Mouse (Mus musculus) liver, embryonic 16.5 days (tissue): ENCODE results near the gene Dact2. TPM values are rescaled to one million over a fixed set of nuclear protein-coding genes. Genes with fewer than 3 reads are reported as not detected.

Experiments
- ATAC-seq: fragments of 200-750 bp; cut with Nextera tagmentation; 2 replicates; pipeline ENCODE4 v1.8.0; 2017; ENCODE audit warnings: low read depth, mild to moderate bottlenecking, moderate number of reproducible peaks, moderate library complexity
- H3K27ac ChIP-seq: fragments of 300-500 bp; sonication (generic); 2 replicates; pipeline ENCODE4 v1.5.1; 2014; ENCODE audit warnings: mild to moderate bottlenecking, low read length
- H3K27me3 ChIP-seq: fragments of 300-500 bp; sonication (generic); 2 replicates; pipeline ENCODE4 v1.6.1; 2014; ENCODE audit warnings: low read depth, low read length, mixed read lengths; ENCODE audit not compliant: control insufficient read depth, insufficient read depth
- H3K36me3 ChIP-seq: fragments of 300-500 bp; sonication (generic); 2 replicates; pipeline ENCODE4 v1.6.1; 2014; ENCODE audit warnings: mild to moderate bottlenecking; ENCODE audit not compliant: control insufficient read depth, insufficient read depth
- H3K4me1 ChIP-seq: fragments of 300-500 bp; sonication (generic); 2 replicates; pipeline ENCODE4 v1.6.1; 2014; ENCODE audit warnings: low read depth, low read length, mixed read lengths; ENCODE audit not compliant: control insufficient read depth
- H3K4me2 ChIP-seq: fragments of 300-500 bp; sonication (generic); 2 replicates; pipeline ENCODE4 v1.6.1; 2014; ENCODE audit warnings: low read depth, low read length, mixed read lengths
- H3K4me3 ChIP-seq: fragments of 300-500 bp; sonication (generic); 2 replicates; pipeline ENCODE4 v1.5.1; 2014; ENCODE audit warnings: low read depth, mild to moderate bottlenecking, low read length
- H3K9ac ChIP-seq: fragments of 300-500 bp; sonication (generic); 2 replicates; pipeline ENCODE4 v1.6.1; 2014; ENCODE audit warnings: low read depth, low read length
- H3K9me3 ChIP-seq: fragments of 300-500 bp; sonication (generic); replicated peaks from 2 replicates; pipeline ENCODE4 v1.6.1; 2016; ENCODE audit warnings: low read length; ENCODE audit not compliant: control insufficient read depth
- WGBS: fragments of 180-500 bp; shearing (Covaris S2); extraction: QIAGEN DNeasy Blood & Tissue Kit; methylation state at CpG from one replicate; pipeline ENCODE4 v1.1.7; 2014; ENCODE audit not compliant: insufficient replicate concordance; 5-methylcytosine and 5-hydroxymethylcytosine counted together
- polyA plus RNA-seq: library from polyadenylated mRNA; unstranded; fragments of >200 nt; fragmentation: Nextera tagmentation; extraction: Ambion mirVana; gene quantifications from 2 replicates; pipeline ENCODE4 v1.2.1, GENCODE M21; 2015

Dact2 gene
- polyA plus RNA-seq, 1 experiment from 2014 or later: 1.3 TPM

GRCm38 (mm10) chr17:14165332-14165876 lies 38.7 kb downstream of the Dact2 start:
- Histone ChIP-seq H3K9me3 (no peaks in the 10 kb centered on the region), H3K4me3 (no peak overlapping the region), H3K27ac (no peak overlapping the region), H3K27me3 (no peaks in the 10 kb centered on the region), H3K4me1 (no peaks in the 10 kb centered on the region; the same call in 1 of the 2 replicates), H3K36me3 (no peaks in the 10 kb centered on the region), H3K9ac (no peak overlapping the region), H3K4me2 (no peak overlapping the region)
- ATAC-seq: no peak
- 23% methylated on average over 9 of the region's 10 CpGs for WGBS

GRCm38 (mm10) chr17:14160846-14161245 lies 43.3 kb downstream of the Dact2 start:
- Histone ChIP-seq H3K4me1 (no peaks in the 10 kb centered on the region; the same call in 1 of the 2 replicates), H3K27ac (no peak overlapping the region), H3K27me3 (no peaks in the 10 kb centered on the region), H3K4me2 (no peak overlapping the region), H3K4me3 (no peak overlapping the region), H3K36me3 (no peaks in the 10 kb centered on the region), H3K9ac (no peak overlapping the region), H3K9me3 (no peaks in the 10 kb centered on the region)
- WGBS: 62% methylated on average over 3 of the region's 3 CpGs
- ATAC-seq: no peak

- no peaks in the 10 kb centered on the region for H3K27me3 ChIP-seq
Measured at GRCm38 (mm10) chr17:14157779-14158195, 46.3 kb downstream of the Dact2 start.

More at GRCm38 (mm10) chr17:14157779-14158195, 46.3 kb downstream of the Dact2 start:
- Histone ChIP-seq H3K9me3 (no peaks in the 10 kb centered on the region), H3K9ac (no peak overlapping the region), H3K36me3 (no peaks in the 10 kb centered on the region), H3K4me3 (no peak overlapping the region), H3K4me1 (no peaks in the 10 kb centered on the region), H3K4me2 (no peak overlapping the region), H3K27ac (no peak overlapping the region)
- no peak for ATAC-seq
- 54% methylated on average over 7 of the region's 7 CpGs for WGBS

Other genes starting within 250 kb of the Dact2 start
- gene Gm7356, start 200.6 kb downstream of the Dact2 start, polyA plus RNA-seq: not detected in 2 replicates
- gene Gm7358, start 144.8 kb downstream of the Dact2 start, polyA plus RNA-seq: not detected in 2 replicates
- 5.7 and 7.8 TPM in 2 replicates for gene Smoc2, start 75.2 kb upstream of the Dact2 start, polyA plus RNA-seq